Mouse (Mus musculus) left cerebral cortex, adult 2 months (tissue): ENCODE measurements at regions not wholly inside any gene's neighbourhood (a gene's known extent, or its start where the extent isn't known, plus 50 kb on each side); places are given as distances from the start of the nearest gene placed in this dataset.
"Not testable (repeated sequence)": the region's sequence is repeated elsewhere in the genome, so short reads cannot be mapped to it uniquely, and the experiment has no call there.

Source experiments
- DNase-seq, 2 experiments: peaks; one replicate each; pipeline ENCODE4 v3.0.0; 2021 to 2022; ENCODE audit warnings: low spot score in 2 of 2, mixed read lengths in 1 of 2; ENCODE audit errors: extremely low spot score in 1 of 2
- H3K27ac ChIP-seq: fragments of 200-600 bp; 2 replicates; pipeline ENCODE4 v1.8.1; 2022
- H3K4me3 ChIP-seq: fragments of 200-600 bp; 2 replicates; pipeline ENCODE4 v1.8.1; 2022
- CTCF ChIP-seq: fragments of 200-600 bp; IDR thresholded peaks from 2 replicates; pipeline ENCODE4 v1.8.1; 2022; ENCODE audit warnings: antibody characterized with exemption, mild to moderate bottlenecking, moderate library complexity
- intact Hi-C: fragments of 180-260 bp; cut with DNase I; formaldehyde crosslinking; loops from one replicate; pipeline ENCODE4 v1.15.1; 2025

GRCm38 (mm10) chr6:82296673-82297328 is 105.3 kb upstream of the Tacr1 start:
- H3K4me3 ChIP-seq, result no peak overlapping the region
- intact Hi-C loops, result no loop called here
- no peak for DNase-seq
- TF ChIP-seq CTCF, result no peak
- H3K27ac ChIP-seq, result no peak overlapping the region

- intact Hi-C loops, H3K4me3 ChIP-seq, H3K27ac ChIP-seq, DNase-seq: not testable (repeated sequence)
These were observed 99.9 kb upstream of the Tacr1 start for GRCm38 (mm10) chr6:82302241-82302640.

- no peak overlapping the region for H3K4me3 ChIP-seq
- no peak overlapping the region for H3K27ac ChIP-seq
- no peak for DNase-seq
- intact Hi-C loops, result no loop called here
- TF ChIP-seq CTCF, result no peak
These were observed 88.4 kb upstream of the Tacr1 start for GRCm38 (mm10) chr6:82313691-82314090.
